Comparison of ENCODE assay signal across 10 mouse cellular contexts in genomic region chr2:27304741-27305140, GRCm38 (mm10). TPM values are rescaled to one million over a fixed set of nuclear protein-coding genes. Genes with fewer than 3 reads are reported as not detected.
DNase-seq lines count a peak whose midpoint lies in the region; ATAC-seq and TF ChIP-seq lines count a peak whose summit lies in the region.
"Had no signal": no experiment of that assay in that cellular context is flagged by ENCODE, and none has a peak within 500 bp of the region (broad histone marks: within the 10 kb centered on the region; RNA-seq: fewer than 3 reads in every experiment).

No protein-coding gene starts in this region.

- no peak for TF ChIP-seq POLR2A in brain, embryonic 14.5 days (IDR thresholded peaks at IDR 0.05; ENCODE audit: borderline replicate concordance, extremely low read depth, insufficient read depth, insufficient read length, poor library complexity, severe bottlenecking)

- 0 out of 2 replicates have a peak, but pooled peaks cover 3% of the 10 kb centered on the region for H3K9me3 ChIP-seq in heart, embryonic 16.5 days (replicated peaks; ENCODE audit: control insufficient read depth, low read length)
- no peaks in the 10 kb centered on the region for H3K9me3 ChIP-seq in kidney, postnatal 0 days (replicated peaks; ENCODE audit: low read length)
- H3K9me3 ChIP-seq: neural tube, embryonic 12.5 days had no signal

- no peak for DNase-seq in heart, adult 8-10 months (ENCODE audit: low spot score)
- DNase-seq in B cell, adult 2 months = peak; percentile 37 to 40
- DNase-seq in brain, embryonic 14.5 days (ENCODE audit: low read depth) = peak; percentile 36
- DNase-seq in kidney, postnatal 0 days (ENCODE audit: low spot score) = peak; percentile 68
- DNase-seq in embryo, embryonic 10.5 days (ENCODE audit: low spot score) = no peak
- no peak for DNase-seq in cerebellum, adult 9-10 months
- no peak for DNase-seq in T-cell, adult 2 months (ENCODE audit: low spot score)
- DNase-seq: cerebellum, adult 8-10 months had no signal

- H3K36me3 ChIP-seq in heart, embryonic 16.5 days (ENCODE audit: control insufficient read depth, insufficient read depth) = no peaks in the 10 kb centered on the region
- no peaks in the 10 kb centered on the region for H3K36me3 ChIP-seq in kidney, postnatal 0 days (ENCODE audit: insufficient read depth, low read length)
- H3K36me3 ChIP-seq: neural tube, embryonic 12.5 days had no signal

- 0 out of 2 replicates have a peak, but pooled peaks have one; percentile 43 for ATAC-seq in heart, embryonic 16.5 days (replicated peaks; ENCODE audit: extremely low read depth, insufficient read depth, low FRiP score)
- ATAC-seq in kidney, postnatal 0 days (replicated peaks; ENCODE audit: low FRiP score, low read depth) = peak; percentile 86

- H3K4me3 ChIP-seq in heart, embryonic 16.5 days (ENCODE audit: low read length) = no peak overlapping the region
- no peak overlapping the region for H3K4me3 ChIP-seq in kidney, postnatal 0 days (replicated peaks; ENCODE audit: low read depth, low read length)
- H3K4me3 ChIP-seq: neural tube, embryonic 12.5 days had no signal

- H3K27ac ChIP-seq in heart, embryonic 16.5 days (ENCODE audit: low read length) = no peak overlapping the region
- peak overlapping the region; percentile 42 for H3K27ac ChIP-seq in kidney, postnatal 0 days
- H3K27ac ChIP-seq: neural tube, embryonic 12.5 days had no signal

- H3K4me2 ChIP-seq in heart, embryonic 16.5 days (ENCODE audit: low read depth, low read length) = no peak overlapping the region
- H3K4me2 ChIP-seq in kidney, postnatal 0 days (ENCODE audit: low read length) = no peak overlapping the region
- H3K4me2 ChIP-seq: neural tube, embryonic 12.5 days had no signal

- no peak for TF ChIP-seq CTCF in brain, embryonic 14.5 days (IDR thresholded peaks at IDR 0.05; ENCODE audit: borderline replicate concordance, extremely low read depth, insufficient read depth, insufficient read length)
- no peak for TF ChIP-seq CTCF in kidney, postnatal 0 days (IDR thresholded peaks at IDR 0.05; ENCODE audit: low read depth)

- WGBS in heart, embryonic 16.5 days = 46% methylated on average over 13 of the region's 13 CpGs
- 22% methylated on average over 13 of the region's 13 CpGs for WGBS in kidney, postnatal 0 days

- no peaks in the 10 kb centered on the region for H3K27me3 ChIP-seq in heart, embryonic 16.5 days (ENCODE audit: control insufficient read depth, insufficient read depth, low read length)
- H3K27me3 ChIP-seq in kidney, postnatal 0 days (ENCODE audit: insufficient read depth, low read length) = no peaks in the 10 kb centered on the region
- H3K27me3 ChIP-seq: neural tube, embryonic 12.5 days had no signal

- no peak overlapping the region for H3K9ac ChIP-seq in heart, embryonic 16.5 days (ENCODE audit: low read length)
- H3K9ac ChIP-seq in kidney, postnatal 0 days (ENCODE audit: low read depth, low read length) = no peak overlapping the region
- H3K9ac ChIP-seq: neural tube, embryonic 12.5 days had no signal

- H3K4me1 ChIP-seq in heart, embryonic 16.5 days (ENCODE audit: control insufficient read depth, insufficient read depth, low read length) = peaks cover 6% of the 10 kb centered on the region
- H3K4me1 ChIP-seq in kidney, postnatal 0 days (replicated peaks; ENCODE audit: insufficient read depth, low read length) = peaks cover 12% of the 10 kb centered on the region

RNA-seq across cellular contexts. Expression of gene Sardh, which starts 56.6 kb away (rescaled TPM):
- 19.3 and 24.5 TPM in 2 replicates for polyA plus RNA-seq in heart, embryonic 16.5 days (2015; fragmentation: Nextera tagmentation; extraction: Ambion mirVana)
- 10 to 100 TPM in 2 of 4 experiments, 1 to 10 TPM in 2; 3.5 to 13.3 (median 7.6) TPM for total RNA-seq in heart, adult 8-10 months (2022)
- polyA plus RNA-seq in brain, embryonic 14.5 days (2012; rRNA removed) = 2.8 and 4.7 TPM in 2 replicates
- 48.6 and 63.5 TPM in 2 replicates for polyA plus RNA-seq in kidney, postnatal 0 days (2015; fragmentation: Nextera tagmentation; extraction: Ambion mirVana)

Comparison
In these comparisons a context has a peak if more than half of its experiments do, and no peak if none do; other contexts are left out.
1. DNase-seq: peak in B cell, adult 2 months (2 of 2), brain, embryonic 14.5 days (single experiment) and kidney, postnatal 0 days (single experiment); none in heart, adult 8-10 months (single experiment), embryo, embryonic 10.5 days (single experiment), cerebellum, adult 9-10 months (single experiment) and T-cell, adult 2 months (single experiment).